Mouse (Mus musculus): ENCODE measurements around the gene Erbb3.

- no peak for TF ChIP-seq CTCF (IDR thresholded peaks at IDR 0.05; ENCODE audit: low read depth, low read length)
- no peak for TF ChIP-seq GATA1 (IDR thresholded peaks at IDR 0.05; ENCODE audit: borderline replicate concordance, low read length)
- no peak for TF ChIP-seq TAL1 (conservative IDR thresholded peaks at IDR 0.05; ENCODE audit: low read depth, low read length)
These were observed 33.2 kb upstream of the Erbb3 start for GRCm38 (mm10) chr10:128622702-128623101.
